Comparison of ENCODE assay signal across 28 mouse cellular contexts in genomic region chr2:174400396-174400795, GRCm38 (mm10). TPM values are rescaled to one million over a fixed set of nuclear protein-coding genes. Genes with fewer than 3 reads are reported as not detected.
"Had no signal": no experiment of that assay in that cellular context is flagged by ENCODE, and none has a peak within 500 bp of the region (broad histone marks: within the 10 kb centered on the region; RNA-seq: fewer than 3 reads in every experiment).

No protein-coding gene starts in this region.

- H3K4me1 ChIP-seq: intestine, embryonic 15.5 days; kidney, embryonic 15.5 days; liver, embryonic 12.5 days; liver, embryonic 15.5 days; lung, embryonic 15.5 days; midbrain, embryonic 10.5 days; midbrain, embryonic 13.5 days; neural tube, embryonic 13.5 days had no signal

- H3K27me3 ChIP-seq: intestine, embryonic 15.5 days; kidney, embryonic 15.5 days; liver, embryonic 15.5 days; lung, embryonic 15.5 days; midbrain, embryonic 13.5 days; neural tube, embryonic 13.5 days had no signal

- H3K9ac ChIP-seq: intestine, embryonic 15.5 days; kidney, embryonic 15.5 days; liver, embryonic 12.5 days; liver, embryonic 15.5 days; lung, embryonic 15.5 days; midbrain, embryonic 13.5 days; neural tube, embryonic 13.5 days had no signal

- H3K4me3 ChIP-seq: intestine, embryonic 15.5 days; kidney, embryonic 15.5 days; left cerebral cortex, adult 2 months; liver, embryonic 12.5 days; liver, embryonic 15.5 days; lung, embryonic 15.5 days; midbrain, embryonic 10.5 days; midbrain, embryonic 13.5 days; myocyte; neural tube, embryonic 13.5 days had no signal

- H3K4me2 ChIP-seq: intestine, embryonic 15.5 days; kidney, embryonic 15.5 days; liver, embryonic 12.5 days; liver, embryonic 15.5 days; lung, embryonic 15.5 days; midbrain, embryonic 13.5 days; neural tube, embryonic 13.5 days had no signal

- ATAC-seq: intestine, embryonic 15.5 days; liver, embryonic 12.5 days; midbrain, embryonic 13.5 days; midbrain, embryonic 16.5 days had no signal

- DNase-seq: kidney, adult 11 months; kidney, adult 8-10 months; kidney, postnatal 10 days; kidney, postnatal 4 days; layer of hippocampus, postnatal 36 days; lung, adult 18-20 months; lung, postnatal 10 days; retina, postnatal 1 day; right cerebral cortex, postnatal 25 days; spleen, adult 18-20 months; thymus, adult 2 months; thymus, postnatal 14 days; thymus, postnatal 4 days had no signal

- H3K9me3 ChIP-seq: intestine, embryonic 15.5 days; kidney, embryonic 15.5 days; liver, embryonic 12.5 days; liver, embryonic 15.5 days; lung, embryonic 15.5 days; midbrain, embryonic 10.5 days; midbrain, embryonic 13.5 days; neural tube, embryonic 13.5 days had no signal

- H3K27ac ChIP-seq: intestine, embryonic 15.5 days; kidney, embryonic 15.5 days; left cerebral cortex, adult 2 months; liver, embryonic 12.5 days; liver, embryonic 15.5 days; lung, embryonic 15.5 days; macrophage; midbrain, embryonic 10.5 days; midbrain, embryonic 13.5 days; neural tube, embryonic 13.5 days had no signal

- H3K36me3 ChIP-seq: intestine, embryonic 15.5 days; kidney, embryonic 15.5 days; liver, embryonic 12.5 days; liver, embryonic 15.5 days; lung, embryonic 15.5 days; midbrain, embryonic 10.5 days; midbrain, embryonic 13.5 days; neural tube, embryonic 13.5 days had no signal

RNA-seq across cellular contexts. Expression of gene Tubb1, which starts 50.1 kb away (rescaled TPM):
- total RNA-seq: layer of hippocampus, adult 18-20 months; layer of hippocampus, postnatal 10 days; layer of hippocampus, postnatal 36 days; left cerebral cortex, adult 2 months; left cerebral cortex, postnatal 10 days had no signal
- polyA plus RNA-seq: myocyte had no signal
